Mouse (Mus musculus) kidney, adult 8-10 months (tissue): ENCODE data around the gene Lrig2.

Source experiments
- DNase-seq, 2 experiments: peaks; one replicate each; pipeline ENCODE4 v3.0.0; 2022

The Lrig2 gene

DNA sequence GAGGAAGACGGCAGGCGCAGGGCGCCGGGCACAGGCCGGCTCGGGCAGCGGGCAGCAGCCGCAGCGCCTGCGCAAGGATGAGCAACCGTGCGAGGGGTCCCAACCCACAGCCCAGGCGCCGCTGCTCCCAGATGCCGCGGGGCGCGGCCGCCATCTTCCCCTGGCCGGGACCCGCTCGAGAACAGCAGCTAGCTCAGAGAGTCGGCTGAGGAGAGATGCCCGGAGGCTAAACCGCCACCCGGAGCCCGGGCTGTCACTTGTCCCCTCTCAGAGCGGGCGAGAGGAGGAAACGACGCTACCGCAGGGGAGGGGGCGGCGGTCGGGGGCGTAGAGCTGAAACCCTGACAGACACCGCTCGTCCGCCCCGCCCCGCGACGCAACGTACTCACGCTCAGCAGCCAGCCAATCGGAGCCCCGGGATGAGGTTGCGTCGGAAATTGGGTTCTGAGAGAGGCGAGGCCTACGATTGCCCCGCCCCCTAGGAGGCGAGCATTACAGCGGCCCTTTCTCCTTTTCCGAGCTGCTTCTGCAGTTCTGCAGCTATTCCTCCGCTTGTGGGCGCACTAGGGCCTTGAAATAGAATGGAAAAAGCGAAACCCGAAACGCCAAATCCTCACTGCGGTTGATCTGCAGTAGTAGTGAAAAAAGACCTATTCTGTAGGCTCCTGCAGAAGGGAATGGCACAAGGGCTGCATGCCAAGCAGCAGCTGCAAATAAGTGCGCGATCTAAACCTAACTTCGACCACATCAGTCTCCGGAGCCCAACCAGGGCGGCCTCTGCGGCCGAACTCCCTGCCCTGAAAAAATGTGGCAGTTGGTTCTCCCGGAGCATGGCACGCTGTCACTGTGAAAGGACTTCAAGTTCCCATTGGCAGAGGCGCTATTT is at the start of gene Lrig2:
Gene Lrig2, minus strand, starts transcription at position 381 of the 886 bp plus-strand sequence.
- peak; percentile 99 for DNase-seq

GRCm38 (mm10) chr3:104556624-104557023 is 44.9 kb upstream of the Lrig2 start:
- DNase-seq: no peak

DNA sequence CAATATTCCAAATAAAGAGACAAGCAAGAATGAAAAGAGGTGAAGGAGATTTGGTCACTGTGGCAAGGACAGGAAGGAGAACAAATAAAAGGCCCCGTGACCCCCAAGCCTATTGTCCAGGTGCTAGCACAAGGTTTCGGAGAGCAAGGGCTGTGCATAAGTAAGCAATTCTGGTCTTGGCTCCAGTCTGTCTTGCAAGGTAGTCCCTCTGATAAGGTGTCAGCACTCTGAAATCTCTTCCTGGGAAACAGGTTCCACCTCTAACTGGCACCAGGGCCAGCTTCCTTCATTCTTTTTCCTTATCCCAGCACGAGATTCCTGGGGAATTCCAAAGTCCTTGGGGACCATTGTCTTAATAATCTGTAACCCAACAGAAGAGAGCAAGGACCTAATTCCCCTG is 38.9 kb upstream of the Lrig2 start:
- DNase-seq: no peak

DNA sequence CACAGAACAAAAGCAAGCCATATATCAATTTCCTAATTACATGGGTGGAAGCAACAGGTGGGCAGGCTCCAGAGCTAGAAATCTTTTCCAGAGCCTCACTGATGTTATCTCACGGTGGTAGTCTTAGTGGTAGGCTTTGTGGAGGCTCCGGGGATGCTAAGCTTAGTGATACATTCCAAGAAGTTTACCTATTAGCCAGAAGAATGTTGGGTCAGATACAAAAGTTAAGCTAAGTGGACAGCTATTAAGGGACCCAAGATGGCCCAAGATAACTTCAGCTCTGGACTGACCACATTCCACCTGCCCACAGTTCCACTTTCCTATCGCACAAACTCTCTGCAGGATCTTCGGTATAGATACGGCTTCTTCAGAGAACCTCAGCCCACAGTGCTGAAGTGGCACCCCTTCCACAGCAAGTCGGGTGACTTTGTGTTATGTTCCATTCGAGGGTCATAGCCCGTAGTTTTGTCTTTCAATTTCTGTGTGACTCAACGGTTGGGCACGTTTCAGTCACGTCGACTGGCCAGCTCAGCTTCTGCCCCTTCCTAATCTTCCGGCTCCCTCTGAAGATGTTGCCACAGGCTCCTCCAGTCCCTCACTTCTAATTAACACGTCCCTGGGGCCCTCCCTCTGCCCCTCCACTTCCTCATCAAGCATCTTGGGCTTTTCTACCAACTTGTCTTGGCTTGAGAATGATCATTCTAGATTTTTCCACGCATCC is 36.8 kb upstream of the Lrig2 start:
- no peak for DNase-seq

- DNase-seq: no peak
These were observed 32.1 kb upstream of the Lrig2 start for GRCm38 (mm10) chr3:104543825-104544224.

GRCm38 (mm10) chr3:104542065-104542429 is 30.3 kb upstream of the Lrig2 start:
- no peak for DNase-seq

DNA sequence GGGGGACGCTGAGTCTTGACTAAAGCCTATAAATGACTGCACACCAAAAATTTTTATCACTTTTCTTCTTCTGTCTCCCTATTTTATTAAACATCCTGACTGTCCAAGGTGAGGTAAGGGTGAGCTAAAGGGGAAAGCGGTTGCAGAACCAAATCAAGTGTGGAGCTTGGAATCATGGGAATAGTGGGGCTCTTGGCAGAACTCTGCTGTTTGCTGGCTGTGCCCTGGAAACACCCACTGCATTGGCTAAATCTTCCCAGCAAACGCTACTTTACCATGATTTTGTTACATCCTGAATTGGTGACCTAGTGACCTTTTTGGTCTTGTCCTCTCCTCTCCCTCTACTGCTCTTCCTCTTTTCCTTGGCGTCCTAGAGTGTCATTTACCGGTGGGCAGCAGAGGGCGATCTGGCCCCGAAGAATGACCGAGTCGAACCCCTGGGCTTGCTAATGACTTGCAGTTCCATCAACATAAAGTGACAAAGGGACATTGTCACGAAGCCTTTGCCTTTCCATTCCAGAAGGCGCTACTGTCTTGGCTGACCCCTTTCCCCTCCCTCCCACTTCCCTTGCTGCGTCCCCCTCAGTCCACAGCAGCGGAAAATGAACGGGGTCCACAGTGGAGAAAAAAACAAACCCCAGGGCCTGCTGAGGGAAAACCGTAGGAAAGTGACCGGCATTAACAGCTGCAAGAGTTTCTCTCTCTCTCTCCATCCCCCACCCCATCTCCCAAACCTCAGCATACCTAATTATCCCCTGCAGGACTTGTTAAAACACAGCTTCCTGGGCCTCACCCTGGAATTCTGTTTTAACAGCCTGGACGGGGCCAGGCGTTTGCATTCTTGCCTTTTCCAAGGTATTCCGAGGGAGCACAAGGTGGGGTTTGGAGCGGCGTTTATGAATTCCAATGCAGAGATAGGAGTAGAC is 29.7 kb upstream of the Lrig2 start:
- DNase-seq: peak; percentile 49 to 56

DNA sequence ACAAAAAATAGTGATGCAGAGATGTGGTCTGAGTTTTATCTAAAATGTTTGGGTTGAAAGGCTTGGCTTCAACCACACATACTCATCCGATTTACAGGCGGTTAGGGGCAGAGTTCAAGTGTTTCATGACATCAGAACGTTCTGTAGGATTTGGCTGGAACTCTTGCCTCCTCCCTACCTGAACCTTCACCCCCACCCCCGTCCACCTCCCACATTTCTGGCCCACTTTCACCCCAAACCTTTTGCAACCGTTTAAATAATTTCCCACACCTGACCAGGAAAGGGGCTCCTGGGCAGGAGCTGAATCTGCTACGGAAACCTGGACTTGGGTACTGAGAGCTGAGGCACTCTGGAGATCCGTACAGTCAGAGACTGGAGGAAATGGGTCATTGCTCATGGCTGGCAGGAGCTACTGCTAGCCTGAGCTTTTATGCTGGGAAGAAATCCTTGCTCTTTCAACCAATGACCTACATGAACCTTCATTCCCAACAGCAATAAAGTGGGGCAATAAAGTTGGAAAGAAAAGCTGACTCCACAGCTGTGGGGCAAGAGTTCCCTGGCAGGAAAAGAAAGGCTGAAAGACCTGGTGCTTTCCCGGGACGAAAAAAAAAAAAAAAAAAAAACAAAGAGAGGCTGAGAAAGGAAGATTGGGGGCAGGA is 28.9 kb upstream of the Lrig2 start:
- peak; percentile 60 to 81 for DNase-seq

- no peak for DNase-seq
These were observed 21.5 kb upstream of the Lrig2 start for GRCm38 (mm10) chr3:104533223-104533622.

GRCm38 (mm10) chr3:104526115-104526882 is 14.6 kb upstream of the Lrig2 start:
- no peak for DNase-seq

DNA sequence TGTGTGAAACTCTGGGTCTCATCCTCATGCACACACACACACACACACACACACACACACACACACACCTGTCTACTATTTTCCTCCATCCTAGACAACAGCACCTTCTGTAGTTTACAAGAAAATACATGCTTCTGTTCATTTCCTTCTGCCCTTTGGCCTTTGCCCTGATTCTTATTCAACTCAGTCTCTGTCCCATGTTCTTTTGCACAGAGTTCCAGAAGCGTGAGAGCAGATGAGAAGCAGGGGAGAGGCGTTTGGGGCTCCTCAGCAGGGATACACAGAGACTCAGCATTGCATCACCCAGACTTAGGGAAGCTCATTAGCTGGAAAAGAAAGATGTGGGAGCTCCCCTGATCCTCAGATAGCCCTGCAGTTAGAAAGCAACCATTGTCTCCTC is 13.8 kb upstream of the Lrig2 start:
- no peak for DNase-seq

DNA sequence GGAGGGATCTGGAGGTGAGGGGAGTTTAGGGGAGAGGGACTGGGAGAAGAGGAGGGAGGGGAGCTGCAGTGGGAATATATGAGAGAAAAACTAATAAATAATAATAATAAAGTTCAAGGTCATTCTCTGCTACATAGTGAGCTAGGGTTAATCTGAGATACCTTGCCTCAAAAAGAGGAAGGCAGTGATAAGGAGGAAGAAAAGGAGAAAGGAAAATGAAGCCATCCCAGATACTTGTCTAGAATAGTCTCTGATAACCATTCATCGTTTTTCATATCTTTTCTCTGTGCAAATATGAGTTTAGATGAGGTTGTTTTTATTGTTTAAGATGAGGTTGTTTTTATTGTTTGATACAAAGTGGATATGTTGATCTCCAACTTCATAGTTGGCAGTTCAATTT is 13.3 kb upstream of the Lrig2 start:
- DNase-seq: no peak

GRCm38 (mm10) chr3:104523333-104523871 is 11.7 kb upstream of the Lrig2 start:
- DNase-seq: peak; percentile 78 to 86

DNA sequence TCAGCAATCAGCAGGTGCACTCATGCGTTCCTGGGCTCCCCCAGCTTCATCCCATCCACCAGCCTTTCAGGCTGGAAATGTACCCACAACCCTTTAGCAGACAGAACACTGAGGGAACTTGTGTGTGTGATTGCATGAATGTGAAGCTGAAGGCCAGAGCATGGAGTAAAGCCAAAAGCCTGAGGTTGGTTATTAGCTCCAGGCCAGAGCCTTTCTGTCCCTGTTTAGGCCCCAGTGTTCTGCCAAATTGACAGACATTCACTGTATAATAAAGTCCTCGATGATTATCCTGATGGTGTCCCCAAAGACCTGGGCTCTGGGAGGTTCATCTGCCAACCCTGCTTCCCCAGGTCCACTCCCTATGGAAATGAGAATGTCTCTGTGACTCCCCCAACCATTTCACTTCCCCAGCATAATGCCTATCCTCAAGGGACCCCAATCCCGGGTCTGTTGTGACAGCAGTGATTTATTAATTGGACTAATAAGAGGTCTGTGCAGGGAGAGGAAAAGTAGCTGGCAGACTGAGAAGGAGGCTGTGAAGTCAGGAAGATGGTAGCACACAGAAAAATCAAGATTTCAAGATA is 9.7 kb upstream of the Lrig2 start:
- no peak for DNase-seq

- DNase-seq: no peak
These were observed 8.8 kb upstream of the Lrig2 start for GRCm38 (mm10) chr3:104520471-104520870.

GRCm38 (mm10) chr3:104518931-104519330 is 7.2 kb upstream of the Lrig2 start:
- peak; percentile 67 to 74 for DNase-seq

- DNase-seq: no peak
These were observed 6.7 kb upstream of the Lrig2 start for GRCm38 (mm10) chr3:104518411-104518810.

DNA sequence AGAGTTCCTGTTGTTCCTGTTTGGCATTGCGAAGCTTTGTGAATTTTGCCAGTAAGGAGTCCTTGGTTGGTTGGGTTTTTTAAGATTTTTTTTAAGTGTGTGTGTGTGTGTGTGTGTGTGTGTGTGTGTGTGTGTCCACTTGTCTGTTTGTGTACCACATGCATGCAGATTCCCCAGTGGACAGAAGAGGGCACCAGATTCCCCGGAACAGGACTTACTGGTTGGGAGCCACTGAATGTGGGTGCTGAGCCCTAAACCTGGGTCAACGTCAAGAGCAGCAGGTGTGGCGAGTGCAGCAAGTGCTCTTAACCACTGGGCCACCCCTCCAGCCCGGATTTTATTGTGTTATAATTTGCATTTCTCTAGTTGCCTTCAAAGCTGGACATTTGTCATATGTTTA is 5.4 kb upstream of the Lrig2 start:
- DNase-seq: no peak

DNA sequence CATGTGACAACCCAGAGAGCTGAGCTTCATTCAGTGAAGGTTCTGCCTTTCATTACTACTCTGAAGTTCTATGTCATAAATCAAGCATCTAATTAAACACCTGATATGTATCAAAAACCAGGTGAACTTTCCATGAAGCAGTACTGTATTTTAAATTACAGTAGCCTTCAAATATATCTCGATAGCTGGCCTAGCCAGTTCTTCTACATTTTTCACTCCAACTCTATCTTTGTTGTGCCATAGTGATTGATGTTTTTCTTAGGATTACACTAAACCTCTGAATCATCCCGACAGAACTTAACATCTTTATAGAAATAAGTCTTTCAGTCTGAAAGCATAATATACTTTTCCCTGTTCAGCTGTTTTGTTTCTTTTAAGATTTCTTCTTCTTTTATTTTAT is 2.8 kb upstream of the Lrig2 start:
- DNase-seq: no peak

DNA sequence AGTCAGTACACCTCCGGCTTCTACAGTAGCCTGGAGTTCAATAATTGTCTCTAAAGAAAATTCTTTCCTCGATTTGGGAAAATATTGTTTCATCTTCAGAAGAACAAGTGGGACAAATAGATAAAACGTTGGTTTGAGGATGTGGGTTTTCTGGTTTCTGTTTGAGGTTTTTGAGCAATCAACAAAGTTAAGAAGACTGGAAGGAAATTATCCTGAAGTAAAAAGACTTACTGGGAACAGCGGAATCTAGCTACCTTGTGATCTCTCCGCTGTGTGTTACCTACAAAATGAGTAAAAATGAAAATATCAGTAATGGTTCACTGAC is 668 bp upstream of the Lrig2 start:
- no peak for DNase-seq

- no peak for DNase-seq
These were observed 818 bp downstream of the Lrig2 start for GRCm38 (mm10) chr3:104510771-104511429.
